Mouse (Mus musculus) CH12.LX (cell line): ENCODE results near the gene Cntn4. TPM values are rescaled to one million over a fixed set of nuclear protein-coding genes. Genes with fewer than 3 reads are reported as not detected.

Experiments used
- DNase-seq: peaks from one replicate; pipeline ENCODE4 v3.0.0-alpha.2; 2013; ENCODE audit errors: extremely low read depth
- H3K27ac ChIP-seq: 2 replicates; pipeline ENCODE4 v1.5.1; 2012; ENCODE audit warnings: low read depth, mild to moderate bottlenecking, control low read depth, moderate library complexity; ENCODE audit not compliant: insufficient read depth
- H3K27me3 ChIP-seq: replicated peaks from 2 replicates; pipeline ENCODE3; 2012; ENCODE audit warnings: inconsistent platforms
- H3K36me3 ChIP-seq, 2 experiments: replicated peaks in 1 of 2; 2 replicates each; pipeline versions ENCODE3 to v1.6.1; 2012; ENCODE audit warnings: inconsistent platforms in 1 of 2, low read length in 1 of 2, mild to moderate bottlenecking in 1 of 2, mixed read lengths in 1 of 2, moderate library complexity in 1 of 2; ENCODE audit not compliant: control insufficient read depth in 1 of 2, insufficient read depth in 1 of 2
- H3K4me1 ChIP-seq, 2 experiments: 2 replicates each; pipeline ENCODE4 v1.6.1; 2012; ENCODE audit warnings: inconsistent platforms in 1 of 2, moderate library complexity in 1 of 2; ENCODE audit not compliant: insufficient read depth in 2 of 2, control insufficient read depth in 1 of 2
- H3K4me2 ChIP-seq: 2 replicates; pipeline ENCODE4 v1.6.1; 2012; ENCODE audit warnings: low read depth, mild to moderate bottlenecking, control low read depth; ENCODE audit not compliant: poor library complexity, insufficient read depth, severe bottlenecking
- H3K4me3 ChIP-seq, 3 experiments: fragments of 150-350 bp in 1 of 3; sonication (generic) in 1 of 3; replicated peaks in 1 of 3; 2 replicates each; pipeline versions ENCODE3 to v1.5.1; 2011 to 2012; ENCODE audit warnings: low read depth in 2 of 3, low read length in 2 of 3, mild to moderate bottlenecking in 2 of 3, moderate library complexity in 2 of 3, control low read depth in 1 of 3, improper control_type of control experiment in 1 of 3, inconsistent platforms in 1 of 3, mixed read lengths in 1 of 3; ENCODE audit not compliant: poor library complexity in 1 of 3
- H3K79me2 ChIP-seq: replicated peaks from 2 replicates; pipeline ENCODE4 v1.6.1; 2012; ENCODE audit warnings: mild to moderate bottlenecking, moderate library complexity; ENCODE audit not compliant: control insufficient read depth, poor library complexity, insufficient read depth, severe bottlenecking; ENCODE audit errors: extremely low read depth
- H3K9ac ChIP-seq: 2 replicates; pipeline ENCODE4 v1.6.1; 2012; ENCODE audit warnings: low read depth, mild to moderate bottlenecking, control low read depth, moderate library complexity; ENCODE audit not compliant: insufficient read depth
- H3K9me3 ChIP-seq: replicated peaks from 2 replicates; pipeline ENCODE3; 2012; ENCODE audit warnings: low read length, inconsistent platforms, mixed read lengths
- CTCF ChIP-seq, 2 experiments: IDR thresholded peaks in 1 of 2; conservative IDR thresholded peaks in 1 of 2; 2 replicates each; pipeline ENCODE4 v1.5.1; 2011 to 2012; ENCODE audit warnings: low read depth in 2 of 2, low read length in 2 of 2, improper control_type of control experiment in 1 of 2, inconsistent platforms in 1 of 2, mild to moderate bottlenecking in 1 of 2, moderate library complexity in 1 of 2
- E2F4 ChIP-seq: IDR thresholded peaks from 2 replicates; pipeline ENCODE4 v1.6.1; 2011; ENCODE audit warnings: low read depth, low read length, improper control_type of control experiment; ENCODE audit not compliant: insufficient replicate concordance
- GABPA ChIP-seq: IDR thresholded peaks from 2 replicates; pipeline ENCODE4 v1.6.1; 2012; ENCODE audit warnings: low read depth, low read length, improper control_type of control experiment, inconsistent platforms; ENCODE audit not compliant: insufficient replicate concordance
- HCFC1 ChIP-seq: IDR thresholded peaks from 2 replicates; pipeline ENCODE4 v1.6.1; 2012; ENCODE audit warnings: low read depth, mild to moderate bottlenecking, inconsistent platforms, low read length, improper control_type of control experiment
- IRF4 ChIP-seq: IDR thresholded peaks from 2 replicates; pipeline ENCODE4 v1.6.1; 2014; ENCODE audit warnings: low read depth, mild to moderate bottlenecking, inconsistent platforms, low read length, improper control_type of control experiment
- MAX ChIP-seq: IDR thresholded peaks from 2 replicates; pipeline ENCODE4 v1.6.1; 2011; ENCODE audit warnings: low read length, improper control_type of control experiment
- MAZ ChIP-seq: IDR thresholded peaks from 2 replicates; pipeline ENCODE4 v1.6.1; 2012; ENCODE audit warnings: low read depth, mild to moderate bottlenecking, inconsistent platforms, low read length, improper control_type of control experiment, moderate library complexity
- MXI1 ChIP-seq: IDR thresholded peaks from 2 replicates; pipeline ENCODE4 v1.6.1; 2011; ENCODE audit warnings: mild to moderate bottlenecking, low read depth, low read length, improper control_type of control experiment
- MYC ChIP-seq: IDR thresholded peaks from 2 replicates; pipeline ENCODE4 v1.6.1; 2011; ENCODE audit warnings: low read depth, mild to moderate bottlenecking, improper control_type of control experiment, low read length
- PAX5 ChIP-seq: IDR thresholded peaks from 2 replicates; pipeline ENCODE4 v1.6.1; 2012; ENCODE audit warnings: low read length, inconsistent platforms, mixed read lengths
- POLR2A ChIP-seq: IDR thresholded peaks from 2 replicates; pipeline ENCODE4 v1.6.1; 2011; ENCODE audit warnings: low read depth, mild to moderate bottlenecking, improper control_type of control experiment, low read length
- POLR2AphosphoS2 ChIP-seq: IDR thresholded peaks from 2 replicates; pipeline ENCODE4 v1.6.1; 2011; ENCODE audit warnings: low read depth, low read length, improper control_type of control experiment
- RAD21 ChIP-seq: IDR thresholded peaks from 2 replicates; pipeline ENCODE4 v1.6.1; 2011; ENCODE audit warnings: low read depth, mild to moderate bottlenecking, low read length, improper control_type of control experiment, moderate library complexity
- RCOR1 ChIP-seq: conservative IDR thresholded peaks from 2 replicates; pipeline ENCODE4 v1.6.1; 2012; ENCODE audit warnings: low read depth, mild to moderate bottlenecking, inconsistent platforms, low read length, improper control_type of control experiment
- TCF12 ChIP-seq: IDR thresholded peaks from 2 replicates; pipeline ENCODE4 v1.6.1; 2014; ENCODE audit warnings: low read depth, mild to moderate bottlenecking, inconsistent platforms, low read length, improper control_type of control experiment
- USF2 ChIP-seq: conservative IDR thresholded peaks from 2 replicates; pipeline ENCODE4 v1.6.1; 2011; ENCODE audit warnings: low read depth, low read length, improper control_type of control experiment
- ZC3H11A ChIP-seq: IDR thresholded peaks from 2 replicates; pipeline ENCODE4 v1.6.1; 2012; ENCODE audit warnings: low read depth, mild to moderate bottlenecking, inconsistent platforms, low read length, improper control_type of control experiment
- ZMIZ1 ChIP-seq: IDR thresholded peaks from 2 replicates; pipeline ENCODE4 v1.6.1; 2012; ENCODE audit warnings: low read depth, mild to moderate bottlenecking, inconsistent platforms, low read length, improper control_type of control experiment
- ZNF384 ChIP-seq: IDR thresholded peaks from 2 replicates; pipeline ENCODE4 v1.6.1; 2012; ENCODE audit warnings: low read depth, low read length, improper control_type of control experiment, inconsistent platforms
- dilution Hi-C: fragments of 300-500 bp; cut with MboI; formaldehyde crosslinking; loops from 2 replicates; pipeline ENCODE4 v1.14.3; 2020; ENCODE audit warnings: low sequenced_read_pairs; ENCODE audit not compliant: extremely low pct_unique_long_range_greater_than_20kb, extremely low pct_ligation_motif_present
- in situ Hi-C: fragments of 300-500 bp; cut with MboI; formaldehyde crosslinking; loops from 3 replicates; pipeline ENCODE4 v1.14.3; 2019; ENCODE audit warnings: low sequenced_read_pairs, low pct_ligation_motif_present, low pct_unique_long_range_greater_than_20kb, mixed read lengths
- polyA plus RNA-seq: library from polyadenylated mRNA; unstranded; fragments of >175 nt; gene quantifications from 2 replicates; pipeline ENCODE4 v1.2.1, GENCODE M21; 2012; ENCODE audit warnings: low read depth; ENCODE audit not compliant: insufficient read length
- total RNA-seq, 2 experiments: library from RNA; depleted of rRNA; stranded (reverse); fragments of 300-350 nt in 1 of 2; fragments of >200 nt in 1 of 2; gene quantifications; 2 replicates each; pipeline ENCODE4 v1.2.3; 2012 to 2014

Gene Cntn4
- total and polyA plus RNA-seq, 3 experiments = 0.14 TPM; not detected in 2

GRCm38 (mm10) chr6:106268723-106269122 is 591.3 kb downstream of the Cntn4 start:
- Histone ChIP-seq H3K4me2 (no peak overlapping the region), H3K4me3 (no peak overlapping the region), H3K4me1 (no peaks in the 10 kb centered on the region), H3K9ac (no peak overlapping the region), H3K27me3 (no peaks in the 10 kb centered on the region), H3K36me3 (no peaks in the 10 kb centered on the region), H3K79me2 (no peaks in the 10 kb centered on the region), H3K9me3 (no peaks in the 10 kb centered on the region), H3K27ac (no peak overlapping the region)
- dilution Hi-C loops (no loop called here), in situ Hi-C loops (no loop called here)
- no peak for DNase-seq
- no peak for TF ChIP-seq MYC
- no peak for TF ChIP-seq MAX
- no peak for TF ChIP-seq HCFC1
- no peak for TF ChIP-seq TCF12
- no peak for TF ChIP-seq PAX5
- TF ChIP-seq ZNF384 = no peak
- TF ChIP-seq POLR2AphosphoS2 = no peak
- TF ChIP-seq RAD21 = no peak
- no peak for TF ChIP-seq E2F4
- TF ChIP-seq RCOR1 = no peak
- TF ChIP-seq POLR2A = no peak
- no peak for TF ChIP-seq MXI1
- TF ChIP-seq IRF4 = no peak
- no peak for TF ChIP-seq ZC3H11A
- no peak for TF ChIP-seq MAZ
- TF ChIP-seq GABPA = no peak
- no peak for TF ChIP-seq USF2
- no peak for TF ChIP-seq ZMIZ1

GRCm38 (mm10) chr6:106277139-106277538 is 599.7 kb downstream of the Cntn4 start:
- Histone ChIP-seq H3K9me3 (no peaks in the 10 kb centered on the region), H3K9ac (no peak overlapping the region), H3K27ac (no peak overlapping the region), H3K27me3 (no peaks in the 10 kb centered on the region), H3K4me1 (no peaks in the 10 kb centered on the region), H3K79me2 (no peaks in the 10 kb centered on the region), H3K4me2 (no peak overlapping the region), H3K36me3 (no peaks in the 10 kb centered on the region), H3K4me3 (no peak overlapping the region)
- in situ Hi-C loops (no loop called here), dilution Hi-C loops (no loop called here)
- TF ChIP-seq CTCF (conservative IDR thresholded peaks at IDR 0.05 in 1 of 2, IDR thresholded peaks at IDR 0.05 in 1 of 2; ENCODE audit: low read depth in 2 of 2, low read length in 2 of 2) = no peak
- no peak for TF ChIP-seq IRF4
- TF ChIP-seq HCFC1 = no peak
- DNase-seq = no peak
